Mouse (Mus musculus) induced T-regulatory cell, adult 2 months (primary cell): ENCODE results near the gene Ano4.

Experiments
- DNase-seq: peaks from one replicate; pipeline ENCODE4 v3.0.0-alpha.2; 2012; ENCODE audit warnings: low read depth

Ano4 gene

GRCm38 (mm10) chr10:89344491-89345195, at the start of gene Ano4:
Ano4 (minus strand) TSS chr10:89344762.
- no peak for DNase-seq

- no peak for DNase-seq
Observed at GRCm38 (mm10) chr10:89392687-89393086, 48.1 kb upstream of the Ano4 start.

- DNase-seq, result no peak
Observed at GRCm38 (mm10) chr10:89391571-89392163, 47.1 kb upstream of the Ano4 start.

- DNase-seq, result no peak
Observed at GRCm38 (mm10) chr10:89386461-89386860, 41.9 kb upstream of the Ano4 start.

GRCm38 (mm10) chr10:89383462-89383861, 38.9 kb upstream of the Ano4 start:
- peak; percentile 76 for DNase-seq

GRCm38 (mm10) chr10:89377750-89378149, 33.2 kb upstream of the Ano4 start:
- no peak for DNase-seq

- no peak for DNase-seq
Observed at GRCm38 (mm10) chr10:89370051-89370450, 25.5 kb upstream of the Ano4 start.

- DNase-seq, result no peak
Observed at GRCm38 (mm10) chr10:89358933-89359332, 14.4 kb upstream of the Ano4 start.

- DNase-seq, result no peak
Observed at GRCm38 (mm10) chr10:89354639-89355038, 10.1 kb upstream of the Ano4 start.

- DNase-seq, result no peak
Observed at GRCm38 (mm10) chr10:89351416-89351815, 6.9 kb upstream of the Ano4 start.

GRCm38 (mm10) chr10:89345606-89346005, 1.0 kb upstream of the Ano4 start:
- DNase-seq, result no peak

- no peak for DNase-seq
Observed at GRCm38 (mm10) chr10:89345196-89345533, 603 bp upstream of the Ano4 start.

GRCm38 (mm10) chr10:89344132-89344490, 451 bp downstream of the Ano4 start:
- no peak for DNase-seq

- no peak for DNase-seq
Observed at GRCm38 (mm10) chr10:89343716-89344115, 846 bp downstream of the Ano4 start.

- no peak for DNase-seq
Observed at GRCm38 (mm10) chr10:89330261-89330660, 14.3 kb downstream of the Ano4 start.

GRCm38 (mm10) chr10:89329806-89330205, 14.8 kb downstream of the Ano4 start:
- no peak for DNase-seq

GRCm38 (mm10) chr10:89328876-89329275, 15.7 kb downstream of the Ano4 start:
- no peak for DNase-seq

GRCm38 (mm10) chr10:89327004-89327511, 17.5 kb downstream of the Ano4 start:
- DNase-seq, result peak; percentile 61

GRCm38 (mm10) chr10:89326383-89326782, 18.2 kb downstream of the Ano4 start:
- DNase-seq, result no peak

GRCm38 (mm10) chr10:89307566-89307965, 37.0 kb downstream of the Ano4 start:
- no peak for DNase-seq

GRCm38 (mm10) chr10:89300346-89300745, 44.2 kb downstream of the Ano4 start:
- DNase-seq, result no peak

GRCm38 (mm10) chr10:89292784-89293183, 51.8 kb downstream of the Ano4 start:
- DNase-seq, result no peak

- no peak for DNase-seq
Observed at GRCm38 (mm10) chr10:89290698-89291097, 53.9 kb downstream of the Ano4 start.

- DNase-seq, result no peak
Observed at GRCm38 (mm10) chr10:89289290-89289689, 55.3 kb downstream of the Ano4 start.
